Mouse (Mus musculus): ENCODE results near the gene Zfand2a. TPM values are rescaled to one million over a fixed set of nuclear protein-coding genes. Genes with fewer than 3 reads are reported as not detected.

Zfand2a gene
- polyA plus RNA-seq, 1 experiment, result 15.0 TPM

DNA sequence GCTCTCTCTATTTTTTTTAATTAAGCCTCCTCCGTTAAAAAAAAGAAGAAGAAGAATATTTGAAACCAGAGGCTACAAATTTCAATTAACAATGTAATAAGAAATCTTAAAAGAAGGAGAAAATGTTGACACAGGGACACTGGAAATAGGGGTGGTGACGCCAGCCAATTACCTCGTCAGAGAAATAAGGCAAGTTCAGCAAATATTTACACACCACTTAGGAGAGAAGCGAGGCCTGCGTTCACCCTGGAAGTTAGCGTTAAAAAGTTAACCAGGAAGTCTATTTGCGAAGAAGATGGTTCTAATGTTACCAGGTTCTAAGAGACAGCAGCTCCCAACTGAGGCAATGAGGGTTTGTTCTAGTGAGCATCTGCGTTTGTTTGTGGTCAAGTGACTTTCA, 27.1 kb downstream of the Zfand2a start:
- no peaks in the 10 kb centered on the region for H3K27me3 ChIP-seq (ENCODE audit: control insufficient read depth, insufficient read depth, insufficient read length)

DNA sequence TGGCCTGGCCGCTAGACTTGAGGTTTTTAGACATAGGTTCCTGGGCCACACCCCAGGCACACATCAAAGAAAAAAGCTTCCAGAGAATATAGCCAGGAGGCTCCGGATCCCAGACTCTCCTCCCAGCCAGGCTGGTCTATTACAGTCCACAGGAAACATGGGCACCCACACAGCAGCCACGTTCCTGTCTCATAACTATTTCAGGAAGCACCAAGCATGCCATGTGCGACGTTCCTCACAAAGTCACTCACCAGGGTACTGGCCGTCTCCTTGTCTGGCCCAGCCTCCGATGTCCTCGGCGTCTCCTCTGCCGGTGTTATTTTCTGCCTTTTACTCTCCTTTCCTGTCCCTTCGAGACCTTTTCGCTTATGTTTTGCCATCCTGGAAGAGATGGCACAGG, 29.2 kb downstream of the Zfand2a start:
- Histone ChIP-seq H3K4me3 (no peak overlapping the region), H3ac (ENCODE audit: control insufficient read depth, insufficient read length) (no peak overlapping the region), H3K79me2 (ENCODE audit: control insufficient read depth, insufficient read depth) (no peaks in the 10 kb centered on the region), H3K27me3 (ENCODE audit: control insufficient read depth, insufficient read depth, insufficient read length) (no peaks in the 10 kb centered on the region), H3K36me3 (ENCODE audit: control insufficient read depth, insufficient read depth) (peaks cover 8% of the 10 kb centered on the region), H3K4me2 (ENCODE audit: low read depth) (no peak overlapping the region)
- no peak for TF ChIP-seq SRF (IDR thresholded peaks at IDR 0.05; ENCODE audit: control insufficient read depth, insufficient read length, low read depth)
- no peak for TF ChIP-seq TCF3 (IDR thresholded peaks at IDR 0.05; ENCODE audit: insufficient read length, low read depth)
- no peak for TF ChIP-seq E2F4 (IDR thresholded peaks at IDR 0.05; ENCODE audit: insufficient read depth)
- no peak for TF ChIP-seq MAX (IDR thresholded peaks at IDR 0.05; ENCODE audit: low read depth)
- no peak for TF ChIP-seq POLR2A (IDR thresholded peaks at IDR 0.05; ENCODE audit: insufficient read length, low read depth)
- no peak for TF ChIP-seq MYOD1 (IDR thresholded peaks at IDR 0.05; ENCODE audit: control insufficient read depth in 1 of 3, insufficient read length in 2 of 3, low read depth in 2 of 3)
- TF ChIP-seq CEBPB (IDR thresholded peaks at IDR 0.05; ENCODE audit: insufficient read depth, poor library complexity, severe bottlenecking), result no peak
- no peak for TF ChIP-seq USF1 (IDR thresholded peaks at IDR 0.05; ENCODE audit: low read depth)

More for the DNA sequence above, 27.1 kb downstream of the Zfand2a start:
- TF ChIP-seq POLR2AphosphoS2 (IDR thresholded peaks at IDR 0.05; ENCODE audit: insufficient read length, low read depth) (no peak), REST (IDR thresholded peaks at IDR 0.05; ENCODE audit: insufficient read depth, insufficient read length) (no peak), TCF3 (IDR thresholded peaks at IDR 0.05; ENCODE audit: insufficient read length, low read depth) (no peak)
- Histone ChIP-seq H3ac (ENCODE audit: control insufficient read depth, insufficient read length) (no peak overlapping the region), H3K79me2 (ENCODE audit: control insufficient read depth, insufficient read depth) (no peaks in the 10 kb centered on the region), H3K4me3 (no peak overlapping the region), H3K4me2 (ENCODE audit: low read depth) (no peak overlapping the region), H3K36me3 (ENCODE audit: control insufficient read depth, insufficient read depth) (peaks cover 8% of the 10 kb centered on the region)

DNA sequence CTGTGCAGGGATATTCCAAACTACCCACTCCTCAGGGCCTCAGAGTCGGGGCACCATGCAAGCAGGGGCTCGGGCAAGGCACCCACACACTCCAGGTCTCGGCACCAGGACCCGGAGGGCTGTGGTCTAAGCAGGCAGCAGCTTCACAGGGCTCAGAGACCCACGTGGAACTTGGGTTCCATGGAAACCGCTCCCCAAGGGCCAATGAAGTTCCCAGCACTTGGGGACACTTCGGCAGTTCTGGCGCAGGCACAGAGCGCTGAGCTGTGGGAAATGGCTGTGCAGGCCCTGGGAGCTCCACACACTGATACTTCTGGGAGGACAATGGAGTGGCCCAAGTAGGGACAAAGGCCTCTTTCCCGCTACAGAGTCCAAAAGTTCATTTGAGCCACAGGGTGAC, 31.3 kb downstream of the Zfand2a start:
- no peaks in the 10 kb centered on the region for H3K27me3 ChIP-seq (ENCODE audit: control insufficient read depth, insufficient read depth, insufficient read length)
- no peak overlapping the region for H3K4me2 ChIP-seq (ENCODE audit: low read depth)
- no peak overlapping the region for H3K4me3 ChIP-seq
- no peak overlapping the region for H3ac ChIP-seq (ENCODE audit: control insufficient read depth, insufficient read length)
- H3K36me3 ChIP-seq (ENCODE audit: control insufficient read depth, insufficient read depth), result peaks cover 8% of the 10 kb centered on the region
- H3K79me2 ChIP-seq (ENCODE audit: control insufficient read depth, insufficient read depth), result no peaks in the 10 kb centered on the region
- no peak for TF ChIP-seq E2F4 (IDR thresholded peaks at IDR 0.05; ENCODE audit: insufficient read depth)
- no peak for TF ChIP-seq MYOD1 (IDR thresholded peaks at IDR 0.05; ENCODE audit: control insufficient read depth in 1 of 3, insufficient read length in 2 of 3, low read depth in 2 of 3)
- no peak for TF ChIP-seq SRF (IDR thresholded peaks at IDR 0.05; ENCODE audit: control insufficient read depth, insufficient read length, low read depth)
- TF ChIP-seq POLR2A (IDR thresholded peaks at IDR 0.05; ENCODE audit: insufficient read length, low read depth), result no peak
- no peak for TF ChIP-seq REST (IDR thresholded peaks at IDR 0.05; ENCODE audit: insufficient read depth, insufficient read length)
- no peak for TF ChIP-seq POLR2AphosphoS2 (IDR thresholded peaks at IDR 0.05; ENCODE audit: insufficient read length, low read depth)
- TF ChIP-seq USF1 (IDR thresholded peaks at IDR 0.05; ENCODE audit: low read depth), result no peak
- no peak for TF ChIP-seq TCF12 (IDR thresholded peaks at IDR 0.05; ENCODE audit: insufficient read depth, poor library complexity, severe bottlenecking)
- no peak for TF ChIP-seq CEBPB (IDR thresholded peaks at IDR 0.05; ENCODE audit: insufficient read depth, poor library complexity, severe bottlenecking)
- no peak for TF ChIP-seq MYOG (IDR thresholded peaks at IDR 0.05; ENCODE audit: control insufficient read depth in 1 of 3, insufficient read depth in 1 of 3, insufficient read length in 2 of 3, low read depth in 2 of 3)
- TF ChIP-seq TCF3 (IDR thresholded peaks at IDR 0.05; ENCODE audit: insufficient read length, low read depth), result no peak
- no peak for TF ChIP-seq MAX (IDR thresholded peaks at IDR 0.05; ENCODE audit: low read depth)

DNA sequence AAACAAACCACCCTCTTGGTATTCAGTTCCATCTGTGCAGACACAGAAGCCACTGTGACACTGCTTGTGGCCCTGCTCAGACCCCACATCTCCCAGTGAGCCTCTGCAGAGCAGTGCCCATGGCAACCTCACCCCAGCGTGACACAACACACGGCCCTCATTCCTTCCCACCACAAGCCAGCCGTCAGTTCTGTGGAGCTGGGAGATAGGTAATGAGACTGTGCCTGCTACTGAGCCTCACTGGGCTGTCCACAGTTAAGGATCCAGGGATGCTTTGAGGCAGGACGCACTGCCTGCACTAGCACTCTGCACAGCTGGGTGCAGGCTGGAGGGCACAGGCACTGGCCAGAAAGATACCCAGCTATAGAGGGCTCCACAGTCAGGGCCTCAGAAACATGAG, 34.4 kb downstream of the Zfand2a start:
- no peak for TF ChIP-seq E2F4 (IDR thresholded peaks at IDR 0.05; ENCODE audit: insufficient read depth)
- no peak for TF ChIP-seq MYOG (IDR thresholded peaks at IDR 0.05; ENCODE audit: control insufficient read depth in 1 of 3, insufficient read depth in 1 of 3, insufficient read length in 2 of 3, low read depth in 2 of 3)
- no peak for TF ChIP-seq USF1 (IDR thresholded peaks at IDR 0.05; ENCODE audit: low read depth)
- no peak for TF ChIP-seq REST (IDR thresholded peaks at IDR 0.05; ENCODE audit: insufficient read depth, insufficient read length)

DNA sequence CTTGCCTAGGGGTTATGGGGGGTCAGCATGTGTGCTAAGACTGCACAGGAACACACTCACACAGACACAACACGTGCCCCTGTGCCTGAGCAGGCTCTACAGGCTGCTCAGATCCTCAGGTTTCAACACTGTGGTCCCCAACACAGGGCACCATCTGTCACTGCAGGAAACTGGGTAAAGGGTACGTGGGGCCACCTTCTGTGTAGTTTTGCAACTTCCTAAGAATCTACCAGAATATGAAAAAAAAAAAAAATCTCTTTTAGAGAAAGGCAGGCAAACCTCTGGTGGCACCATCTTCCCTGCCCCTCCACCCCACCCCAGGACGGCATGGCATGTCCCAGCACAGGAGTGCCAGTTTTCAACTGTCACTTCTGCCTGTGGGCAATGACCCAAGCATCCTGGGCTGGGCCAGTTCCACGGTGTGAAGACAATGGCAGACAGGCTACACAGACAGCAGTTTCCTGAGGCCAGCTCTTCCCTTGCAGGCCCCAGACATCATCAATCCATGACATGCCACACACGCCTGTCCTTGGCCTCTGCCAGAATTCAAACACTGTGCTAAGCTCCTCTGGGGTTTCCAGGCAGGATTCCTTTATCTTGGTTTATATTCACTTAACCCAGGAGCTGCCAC, 35.1 kb downstream of the Zfand2a start:
- no peak overlapping the region for H3K4me3 ChIP-seq
- peaks cover 2% of the 10 kb centered on the region for H3K36me3 ChIP-seq (ENCODE audit: control insufficient read depth, insufficient read depth)
- no peak overlapping the region for H3ac ChIP-seq (ENCODE audit: control insufficient read depth, insufficient read length)
- H3K79me2 ChIP-seq (ENCODE audit: control insufficient read depth, insufficient read depth), result no peaks in the 10 kb centered on the region
- no peak overlapping the region for H3K4me2 ChIP-seq (ENCODE audit: low read depth)
- no peaks in the 10 kb centered on the region for H3K27me3 ChIP-seq (ENCODE audit: control insufficient read depth, insufficient read depth, insufficient read length)
- no peak for TF ChIP-seq CEBPB (IDR thresholded peaks at IDR 0.05; ENCODE audit: insufficient read depth, poor library complexity, severe bottlenecking)
- no peak for TF ChIP-seq MAX (IDR thresholded peaks at IDR 0.05; ENCODE audit: low read depth)
- TF ChIP-seq POLR2AphosphoS2 (IDR thresholded peaks at IDR 0.05; ENCODE audit: insufficient read length, low read depth), result no peak
- no peak for TF ChIP-seq SRF (IDR thresholded peaks at IDR 0.05; ENCODE audit: control insufficient read depth, insufficient read length, low read depth)
- TF ChIP-seq TCF12 (IDR thresholded peaks at IDR 0.05; ENCODE audit: insufficient read depth, poor library complexity, severe bottlenecking), result no peak
- no peak for TF ChIP-seq USF1 (IDR thresholded peaks at IDR 0.05; ENCODE audit: low read depth)
- TF ChIP-seq POLR2A (IDR thresholded peaks at IDR 0.05; ENCODE audit: insufficient read length, low read depth), result no peak
- TF ChIP-seq E2F4 (IDR thresholded peaks at IDR 0.05; ENCODE audit: insufficient read depth), result no peak
- no peak for TF ChIP-seq REST (IDR thresholded peaks at IDR 0.05; ENCODE audit: insufficient read depth, insufficient read length)
- TF ChIP-seq MYOG (IDR thresholded peaks at IDR 0.05; ENCODE audit: control insufficient read depth in 1 of 3, insufficient read depth in 1 of 3, insufficient read length in 2 of 3, low read depth in 2 of 3), result no peak
- no peak for TF ChIP-seq MYOD1 (IDR thresholded peaks at IDR 0.05; ENCODE audit: control insufficient read depth in 1 of 3, insufficient read length in 2 of 3, low read depth in 2 of 3)
- no peak for TF ChIP-seq TCF3 (IDR thresholded peaks at IDR 0.05; ENCODE audit: insufficient read length, low read depth)

More for the DNA sequence above, 34.4 kb downstream of the Zfand2a start:
- H3ac ChIP-seq (ENCODE audit: control insufficient read depth, insufficient read length), result no peak overlapping the region
- no peaks in the 10 kb centered on the region for H3K79me2 ChIP-seq (ENCODE audit: control insufficient read depth, insufficient read depth)
- no peak overlapping the region for H3K4me3 ChIP-seq
- H3K27me3 ChIP-seq (ENCODE audit: control insufficient read depth, insufficient read depth, insufficient read length), result no peaks in the 10 kb centered on the region
- H3K4me2 ChIP-seq (ENCODE audit: low read depth), result no peak overlapping the region
- peaks cover 8% of the 10 kb centered on the region for H3K36me3 ChIP-seq (ENCODE audit: control insufficient read depth, insufficient read depth)
